Mouse (Mus musculus) small intestine, adult 2 months (tissue): ENCODE data around the gene Clptm1. TPM values are rescaled to one million over a fixed set of nuclear protein-coding genes. Genes with fewer than 3 reads are reported as not detected.
"Not testable (repeated sequence)": the region's sequence is repeated elsewhere in the genome, so short reads cannot be mapped to it uniquely, and the experiment has no call there.

Experiments
- H3K27ac ChIP-seq: fragments of 200-500 bp; 2 replicates; pipeline ENCODE4 v1.5.1; 2012; ENCODE audit warnings: low read depth, low read length, control low read depth, inconsistent platforms; ENCODE audit not compliant: insufficient read depth
- H3K27me3 ChIP-seq: fragments of 200-500 bp; 2 replicates; pipeline ENCODE4 v1.6.1; 2012; ENCODE audit warnings: mild to moderate bottlenecking, moderate library complexity, low read length, inconsistent platforms; ENCODE audit not compliant: control insufficient read depth, insufficient read depth
- H3K36me3 ChIP-seq: fragments of 200-500 bp; 2 replicates; pipeline ENCODE4 v1.6.1; 2012; ENCODE audit warnings: mild to moderate bottlenecking, low read length, control low read depth, inconsistent platforms; ENCODE audit not compliant: control insufficient read depth, insufficient read depth
- H3K4me1 ChIP-seq: fragments of 200-500 bp; 2 replicates; pipeline ENCODE4 v1.6.1; 2012; ENCODE audit warnings: low read length, inconsistent platforms, mixed read lengths; ENCODE audit not compliant: control insufficient read depth, insufficient read depth, insufficient read length
- H3K4me3 ChIP-seq: fragments of 200-500 bp; 2 replicates; pipeline ENCODE4 v1.5.1; 2012; ENCODE audit warnings: low read depth, mild to moderate bottlenecking, control low read depth, inconsistent platforms, low read length, moderate library complexity
- CTCF ChIP-seq: fragments of 200-500 bp; IDR thresholded peaks from 2 replicates; pipeline ENCODE4 v1.5.1; 2012; ENCODE audit warnings: low read depth, mild to moderate bottlenecking, control low read depth, inconsistent platforms, low read length, moderate library complexity, mixed read lengths; ENCODE audit not compliant: insufficient replicate concordance, insufficient read length; ENCODE audit errors: extremely low read depth
- POLR2A ChIP-seq: fragments of 200-500 bp; IDR thresholded peaks from 2 replicates; pipeline ENCODE4 v1.6.1; 2012; ENCODE audit warnings: low read depth, mild to moderate bottlenecking, control low read depth, inconsistent platforms, low read length, moderate library complexity
- WGBS: fragments of 180-500 bp; shearing (Covaris S2); methylation state at CpG from one replicate; pipeline ENCODE4 v1.1.7; 2018; 5-methylcytosine and 5-hydroxymethylcytosine counted together
- polyA plus RNA-seq: library from polyadenylated mRNA; depleted of rRNA; stranded (reverse); fragments of >200 nt; gene quantifications from 2 replicates; pipeline ENCODE4 v1.2.3, GENCODE M21; 2012

The Clptm1 gene
- polyA plus RNA-seq, 1 experiment, result 141 TPM

DNA sequence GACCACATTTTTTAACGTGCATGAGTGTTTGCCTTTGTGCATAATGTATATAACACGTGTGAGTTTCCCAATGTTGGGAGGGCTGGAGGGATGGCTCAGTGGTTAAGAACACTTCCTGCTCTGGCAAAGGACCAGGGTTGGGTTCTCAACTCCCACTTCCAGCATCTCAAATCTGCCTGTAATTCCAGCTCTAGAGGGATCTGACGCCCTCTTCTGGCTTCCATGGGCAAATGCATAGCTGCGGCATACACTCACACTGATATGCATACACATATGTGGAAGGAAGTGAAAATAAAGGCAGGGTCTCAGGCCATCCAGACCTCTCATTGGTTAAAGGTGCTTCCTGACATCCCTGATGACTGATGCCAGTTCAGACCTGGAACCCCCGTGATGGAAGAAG is 57.5 kb downstream of the Clptm1 start:
- H3K27me3 ChIP-seq, result no peaks in the 10 kb centered on the region
- peaks cover 18% of the 10 kb centered on the region for H3K4me1 ChIP-seq
- peaks cover 31% of the 10 kb centered on the region for H3K36me3 ChIP-seq
- WGBS, result 83% methylated on average over 5 of the region's 5 CpGs
- H3K4me3 ChIP-seq, result no peak overlapping the region
- no peak overlapping the region for H3K27ac ChIP-seq
- no peak for TF ChIP-seq CTCF
- TF ChIP-seq POLR2A, result no peak

DNA sequence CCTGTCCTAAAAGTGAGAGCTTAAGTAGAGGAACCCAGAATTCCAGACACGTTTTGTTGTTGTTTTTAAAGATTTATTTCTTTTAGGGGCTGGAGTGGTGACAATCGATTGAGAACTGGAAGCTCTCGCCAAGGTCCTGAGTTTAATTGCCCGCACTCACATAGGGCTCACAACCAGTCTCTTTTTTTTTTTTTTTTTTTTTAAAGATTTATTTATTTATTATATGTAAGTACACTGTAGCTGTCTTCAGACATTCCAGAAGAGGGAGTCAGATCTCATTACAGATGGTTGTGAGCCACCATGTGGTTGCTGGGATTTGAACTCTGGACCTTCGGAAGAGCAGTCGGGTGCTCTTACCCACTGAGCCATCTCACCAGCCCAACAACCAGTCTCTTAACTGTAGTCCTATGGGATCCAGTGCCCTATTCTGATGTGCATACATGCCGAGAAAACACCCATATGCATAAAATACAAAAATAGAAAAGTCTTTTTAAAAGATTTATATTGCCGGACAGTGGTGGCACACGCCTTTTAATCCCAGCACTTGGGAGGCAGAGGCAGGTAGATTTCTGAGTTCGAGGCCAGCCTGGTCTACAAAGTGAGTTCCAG is 60.1 kb downstream of the Clptm1 start:
- 53% methylated on average over 10 of the region's 10 CpGs for WGBS
- H3K27me3 ChIP-seq, H3K27ac ChIP-seq: not testable (repeated sequence)
- peak overlapping the region; percentile 86 for H3K4me3 ChIP-seq
- H3K4me1 ChIP-seq, result peaks cover 22% of the 10 kb centered on the region
- peaks cover 24% of the 10 kb centered on the region for H3K36me3 ChIP-seq

DNA sequence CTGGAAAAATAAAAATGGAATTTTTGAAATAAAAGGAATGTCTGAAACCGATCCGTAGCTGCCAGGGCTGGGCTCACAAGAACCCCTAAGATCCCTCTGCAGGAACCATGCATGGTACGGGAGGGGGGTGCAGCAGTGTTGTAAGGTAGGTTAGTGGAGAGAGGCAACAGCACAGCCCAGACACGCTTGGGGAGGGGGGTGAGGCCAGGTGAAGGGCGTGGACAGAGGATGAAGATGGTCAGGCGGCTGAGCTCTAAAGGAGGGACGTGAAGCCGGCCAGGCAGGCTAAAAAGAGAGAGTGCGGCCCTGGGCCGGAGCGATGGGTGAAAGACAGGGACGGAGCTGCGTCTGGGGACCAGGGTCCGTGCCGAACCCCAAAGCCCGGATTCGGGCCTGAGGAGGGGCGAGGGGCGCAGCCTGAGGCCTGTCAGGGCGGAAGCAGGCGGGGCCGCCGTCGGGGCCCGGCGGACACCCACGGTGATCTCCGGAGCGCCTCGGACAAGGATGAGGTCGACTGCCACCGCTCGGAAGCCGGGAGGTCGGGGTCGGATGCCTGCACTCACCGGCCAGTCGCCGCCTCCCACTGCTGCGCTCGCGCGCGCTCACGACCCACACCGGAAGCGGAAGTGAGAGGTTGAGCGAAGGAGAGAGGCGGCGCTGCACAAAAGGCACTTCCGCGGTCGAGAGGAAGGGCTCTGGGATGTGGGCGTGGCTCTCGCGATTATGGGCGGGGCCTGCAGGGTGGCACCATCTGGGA is 60.8 kb downstream of the Clptm1 start, which contains the start of gene Clasrp:
Gene Clasrp, minus strand, starts transcription at position 638 of the 757 bp plus-strand sequence.
- peak; percentile 84 for TF ChIP-seq POLR2A
- no peak for TF ChIP-seq CTCF
- Histone ChIP-seq H3K27me3 (no peaks in the 10 kb centered on the region), H3K36me3 (peaks cover 31% of the 10 kb centered on the region), H3K27ac (peak within 1 kb of the TSS; percentile 44; the same call in 1 of the 2 replicates), H3K4me3 (peak within 1 kb of the TSS; percentile 86), H3K4me1 (peaks cover 23% of the 10 kb centered on the region)
- WGBS, result under 1% methylated on average over 57 of the region's 57 CpGs

DNA sequence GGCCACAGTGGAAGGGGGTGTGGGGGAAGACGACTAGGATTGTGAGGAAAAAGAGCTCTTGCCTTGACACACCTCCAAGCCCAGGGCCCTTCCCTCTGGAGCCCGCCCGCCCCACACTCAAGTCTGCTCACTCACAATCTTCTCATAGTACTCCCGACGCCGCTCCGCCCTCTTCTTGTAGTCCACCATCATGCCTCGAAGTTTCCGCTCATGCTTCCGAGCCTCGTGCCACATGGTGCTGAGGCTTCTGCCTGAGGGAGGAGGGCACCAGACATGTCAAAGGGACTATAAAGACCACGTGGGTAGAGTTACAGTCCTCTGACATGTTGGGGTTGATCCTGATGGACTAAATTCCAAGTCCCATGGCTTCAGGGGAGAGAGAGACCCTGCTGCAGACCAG is 61.8 kb downstream of the Clptm1 start:
- peak overlapping the region; percentile 18 for H3K4me3 ChIP-seq
- TF ChIP-seq POLR2A (no peak), CTCF (no peak)
- H3K4me1 ChIP-seq, result peaks cover 23% of the 10 kb centered on the region
- 63% methylated on average over 12 of the region's 12 CpGs for WGBS
- peaks cover 32% of the 10 kb centered on the region for H3K36me3 ChIP-seq
- H3K27ac ChIP-seq, result no peak overlapping the region
- no peaks in the 10 kb centered on the region for H3K27me3 ChIP-seq

DNA sequence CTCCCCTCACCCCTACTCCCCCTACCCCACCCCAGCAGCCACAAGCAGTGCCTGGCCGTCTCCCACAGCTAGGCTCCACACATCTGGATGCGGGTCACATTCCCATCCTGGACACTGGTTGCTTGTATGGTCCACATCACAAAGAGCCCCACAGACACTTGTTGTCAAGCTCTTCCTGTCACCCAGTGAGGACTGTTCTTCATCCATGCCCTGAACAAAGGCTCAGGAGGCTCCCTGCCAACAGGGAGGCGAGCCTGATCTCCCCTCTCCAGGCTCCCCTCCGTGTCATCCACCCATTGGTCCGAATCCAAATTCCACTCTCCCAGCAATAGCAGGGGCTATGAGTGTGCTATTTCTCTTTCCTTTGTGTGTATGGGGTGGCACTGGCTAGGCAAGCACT is 64.3 kb downstream of the Clptm1 start:
- Histone ChIP-seq H3K36me3 (peaks cover 38% of the 10 kb centered on the region), H3K27ac (no peak overlapping the region), H3K4me3 (no peak overlapping the region), H3K4me1 (peaks cover 25% of the 10 kb centered on the region), H3K27me3 (no peaks in the 10 kb centered on the region)
- no peak for TF ChIP-seq POLR2A
- WGBS, result 76% methylated on average over 5 of the region's 5 CpGs

DNA sequence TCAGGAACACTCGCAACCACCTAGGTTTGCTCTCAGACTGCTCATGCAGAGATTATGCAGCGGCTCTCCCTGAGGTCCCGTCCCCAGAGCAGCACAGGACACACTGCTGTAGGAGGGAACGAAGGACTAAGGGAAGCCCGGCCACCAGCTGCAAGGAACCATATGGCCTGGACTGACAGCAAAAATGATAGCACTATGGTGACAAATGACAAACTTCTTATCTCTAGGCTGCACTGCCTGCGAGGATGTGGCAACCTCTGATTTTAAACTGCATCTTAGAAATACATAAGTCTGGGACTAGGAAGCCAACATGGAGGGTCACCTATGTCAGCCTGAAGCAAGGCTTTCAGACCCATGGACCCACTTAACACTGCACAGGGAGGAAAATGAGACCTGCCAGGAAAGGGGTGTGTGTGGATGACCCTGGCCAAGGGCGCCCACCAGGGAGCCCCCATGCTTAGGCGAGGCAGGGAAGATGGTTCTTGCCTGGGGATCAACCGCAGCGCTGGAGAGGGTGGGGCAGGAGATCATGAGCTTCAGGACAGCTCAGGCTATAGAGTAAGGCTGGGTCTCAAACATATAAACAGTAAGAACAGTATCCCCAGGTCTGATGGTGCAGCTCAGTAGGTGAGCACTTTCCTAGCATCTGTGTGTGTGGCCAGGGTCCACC is 71.6 kb downstream of the Clptm1 start:
- no peak overlapping the region for H3K4me3 ChIP-seq
- H3K4me1 ChIP-seq, result peaks cover 4% of the 10 kb centered on the region; the same call in 1 of the 2 replicates
- H3K36me3 ChIP-seq, result peaks cover 62% of the 10 kb centered on the region
- no peak overlapping the region for H3K27ac ChIP-seq
- 84% methylated on average over 10 of the region's 10 CpGs for WGBS
- no peaks in the 10 kb centered on the region for H3K27me3 ChIP-seq
- TF ChIP-seq POLR2A (no peak), CTCF (no peak)

DNA sequence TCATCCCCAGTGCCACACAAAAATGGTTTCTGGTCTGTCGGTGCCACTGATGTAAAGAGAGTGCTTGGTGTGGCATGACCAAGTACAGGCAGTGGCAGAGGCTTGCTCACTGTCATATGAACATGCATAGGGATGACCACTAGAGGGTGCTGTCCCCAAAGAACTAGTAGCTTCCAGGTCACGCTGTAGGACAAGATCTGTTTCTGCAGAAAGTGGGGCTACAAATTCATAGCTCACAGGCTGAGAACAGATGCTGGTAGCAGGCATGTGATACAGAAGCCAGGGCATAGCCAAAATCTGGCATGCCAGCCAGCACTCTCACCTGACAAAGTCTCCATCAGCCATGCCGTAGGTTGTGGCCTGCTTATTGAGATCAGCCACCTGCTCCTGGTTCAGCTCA is 74.9 kb downstream of the Clptm1 start:
- Histone ChIP-seq H3K36me3 (peaks cover 74% of the 10 kb centered on the region), H3K4me3 (no peak overlapping the region), H3K27ac (no peak overlapping the region), H3K27me3 (no peaks in the 10 kb centered on the region), H3K4me1 (no peaks in the 10 kb centered on the region)
- peak; percentile 76; the same call in 1 of the 2 replicates for TF ChIP-seq CTCF
- TF ChIP-seq POLR2A, result no peak
- WGBS, result 51% methylated on average over 3 of the region's 3 CpGs
